27 mouse cellular contexts compared by ENCODE assay signal in the genomic region with DNA sequence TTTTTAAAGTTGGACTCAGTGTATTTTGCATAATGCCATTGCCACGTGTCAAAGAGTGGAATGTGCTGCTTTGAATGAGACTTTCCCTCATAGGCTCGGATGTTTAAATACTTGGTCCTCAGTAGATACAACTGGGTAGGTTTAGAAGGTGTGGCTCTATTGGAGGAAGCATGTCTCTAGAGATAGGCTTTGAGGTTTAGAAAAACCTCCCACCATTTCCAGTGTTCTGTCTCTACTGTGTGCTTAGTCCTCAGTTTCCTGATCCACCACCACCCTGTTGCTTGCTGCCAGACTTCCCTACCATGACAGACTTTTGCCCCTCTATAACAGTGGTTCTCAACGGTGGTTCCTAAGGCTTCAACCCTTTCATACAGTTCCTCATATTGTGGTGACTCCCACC. TPM values are rescaled to one million over a fixed set of nuclear protein-coding genes. Genes with fewer than 3 reads are reported as not detected.
DNase-seq lines count a peak whose midpoint lies in the region; ATAC-seq and TF ChIP-seq lines count a peak whose summit lies in the region.
"Had no signal": no experiment of that assay in that cellular context is flagged by ENCODE, and none has a peak within 500 bp of the region (broad histone marks: within the 10 kb centered on the region; RNA-seq: fewer than 3 reads in every experiment).

No protein-coding gene starts in this region.

- ATAC-seq in activated CD4-positive, CD25-positive, alpha-beta regulatory T cell, adult 4 months = peak; percentile 57
- ATAC-seq in inflammation-experienced regulatory T-cells, adult 6 months = peak; percentile 58
- ATAC-seq in intestine, embryonic 16.5 days = no peak
- ATAC-seq in hindbrain, embryonic 12.5 days (ENCODE audit: low FRiP score) = no peak
- ATAC-seq: forebrain, embryonic 15.5 days; midbrain, embryonic 16.5 days had no signal

- no peaks in the 10 kb centered on the region for H3K9me3 ChIP-seq in intestine, embryonic 16.5 days (ENCODE audit: control insufficient read depth, low read length)
- no peaks in the 10 kb centered on the region for H3K9me3 ChIP-seq in hindbrain, embryonic 12.5 days (replicated peaks)
- H3K9me3 ChIP-seq: embryonic facial prominence, embryonic 10.5 days; forebrain, embryonic 15.5 days; hindbrain, embryonic 13.5 days; limb, embryonic 10.5 days had no signal

- DNase-seq in spleen, adult 2 months (ENCODE audit: low read depth in 1 of 2, low spot score in 2 of 2) = no peak
- DNase-seq in spleen, postnatal 4 days (ENCODE audit: low spot score in 2 of 2) = no peak
- DNase-seq in naive thymus-derived CD4-positive, alpha-beta T cell, adult 2 months (ENCODE audit: low read depth) = peak; percentile 50
- no peak for DNase-seq in Muller cell, postnatal 12 days (ENCODE audit: inconsistent ontology term)
- DNase-seq: adrenal gland, adult 8-10 months; B cell, adult 2 months; cerebellum, adult 9-10 months; gastrocnemius, postnatal 10 days; heart, postnatal 14 days; kidney, adult 9 months; kidney, postnatal 25 days; layer of hippocampus, adult 9-11 months; thymus, adult 2 months had no signal

- no peak overlapping the region for H3K4me3 ChIP-seq in spleen, adult 2 months (ENCODE audit: extremely low read depth, insufficient read depth, insufficient read length)
- no peak overlapping the region for H3K4me3 ChIP-seq in intestine, embryonic 16.5 days (ENCODE audit: low read length)
- H3K4me3 ChIP-seq in hindbrain, embryonic 12.5 days = no peak overlapping the region
- H3K4me3 ChIP-seq: embryonic facial prominence, embryonic 10.5 days; forebrain, embryonic 15.5 days; heart, embryonic 12.5 days; hindbrain, embryonic 13.5 days; left cerebral cortex, adult 2 months; limb, embryonic 10.5 days; myocyte had no signal

- peak overlapping the region; percentile 11; the same call in 1 of the 2 replicates for H3K27ac ChIP-seq in spleen, adult 2 months (ENCODE audit: insufficient read depth, low read length)
- no peak overlapping the region for H3K27ac ChIP-seq in intestine, embryonic 16.5 days (ENCODE audit: low read length)
- H3K27ac ChIP-seq in hindbrain, embryonic 12.5 days = no peak overlapping the region
- H3K27ac ChIP-seq: embryonic facial prominence, embryonic 10.5 days; forebrain, embryonic 15.5 days; hindbrain, embryonic 13.5 days; left cerebral cortex, adult 2 months; limb, embryonic 10.5 days; stomach, postnatal 0 days had no signal

- no peak for TF ChIP-seq CTCF in spleen, adult 2 months (IDR thresholded peaks at IDR 0.05; ENCODE audit: extremely low read depth, insufficient read depth, insufficient read length, insufficient replicate concordance)

- no peak overlapping the region for H3K4me2 ChIP-seq in intestine, embryonic 16.5 days (ENCODE audit: low read depth, low read length)
- no peak overlapping the region for H3K4me2 ChIP-seq in hindbrain, embryonic 12.5 days (replicated peaks)
- H3K4me2 ChIP-seq: forebrain, embryonic 15.5 days; heart, embryonic 12.5 days; hindbrain, embryonic 13.5 days; lung, embryonic 14.5 days had no signal

- 12% methylated on average over 3 of the region's 3 CpGs for WGBS in spleen, adult 2 months
- 69% methylated on average over 3 of the region's 3 CpGs for WGBS in intestine, embryonic 16.5 days
- 74% methylated on average over 3 of the region's 3 CpGs for WGBS in hindbrain, embryonic 12.5 days

- no peak overlapping the region for H3K9ac ChIP-seq in intestine, embryonic 16.5 days (ENCODE audit: low read depth, low read length)
- no peak overlapping the region for H3K9ac ChIP-seq in hindbrain, embryonic 12.5 days
- H3K9ac ChIP-seq: forebrain, embryonic 15.5 days; heart, embryonic 12.5 days; hindbrain, embryonic 13.5 days; lung, embryonic 14.5 days had no signal

- no peak for TF ChIP-seq POLR2A in spleen, adult 2 months (IDR thresholded peaks at IDR 0.05; ENCODE audit: low read depth, low read length)

- no peaks in the 10 kb centered on the region for H3K36me3 ChIP-seq in spleen, adult 2 months (ENCODE audit: control insufficient read depth, insufficient read depth, low read length)
- H3K36me3 ChIP-seq in intestine, embryonic 16.5 days (ENCODE audit: control insufficient read depth, insufficient read depth, low read length) = no peaks in the 10 kb centered on the region
- no peaks in the 10 kb centered on the region for H3K36me3 ChIP-seq in hindbrain, embryonic 12.5 days
- H3K36me3 ChIP-seq: embryonic facial prominence, embryonic 10.5 days; forebrain, embryonic 15.5 days; heart, embryonic 12.5 days; hindbrain, embryonic 13.5 days; limb, embryonic 10.5 days had no signal

- peaks cover 3% of the 10 kb centered on the region; the same call in 1 of the 2 replicates for H3K4me1 ChIP-seq in spleen, adult 2 months (ENCODE audit: control insufficient read depth, insufficient read depth, insufficient read length)
- no peaks in the 10 kb centered on the region for H3K4me1 ChIP-seq in intestine, embryonic 16.5 days (ENCODE audit: control insufficient read depth, insufficient read depth, low read length)
- no peaks in the 10 kb centered on the region for H3K4me1 ChIP-seq in hindbrain, embryonic 12.5 days
- H3K4me1 ChIP-seq: forebrain, embryonic 15.5 days; heart, embryonic 12.5 days; hindbrain, embryonic 13.5 days had no signal

- no peaks in the 10 kb centered on the region for H3K27me3 ChIP-seq in spleen, adult 2 months (ENCODE audit: control insufficient read depth, insufficient read depth, low read length)
- no peaks in the 10 kb centered on the region for H3K27me3 ChIP-seq in intestine, embryonic 16.5 days (replicated peaks; ENCODE audit: control insufficient read depth, insufficient read depth, low read length)
- no peaks in the 10 kb centered on the region for H3K27me3 ChIP-seq in hindbrain, embryonic 12.5 days
- H3K27me3 ChIP-seq: forebrain, embryonic 15.5 days; hindbrain, embryonic 13.5 days had no signal

RNA-seq across cellular contexts. Expression of a gene that starts 37.0 kb away (rescaled TPM):
- 26.5 and 34.7 TPM in 2 replicates for polyA plus RNA-seq in spleen, adult 2 months (2012; rRNA removed)
- polyA plus RNA-seq in activated CD4-positive, CD25-positive, alpha-beta regulatory T cell, adult 4 months (2017; shearing (Covaris generic)) = 10 to 100 TPM; 25.2 to 29.1 TPM
- 10 to 100 TPM; 20.5 to 31.8 (median 22.9) TPM for polyA plus RNA-seq in inflammation-experienced regulatory T-cells, adult 6 months (2017; shearing (Covaris generic))
- polyA plus RNA-seq in intestine, embryonic 16.5 days (2015; fragmentation: Nextera tagmentation; extraction: Ambion mirVana) = 30.0 and 32.1 TPM in 2 replicates
- polyA plus RNA-seq in hindbrain, embryonic 12.5 days (2016; fragmentation: Nextera tagmentation; extraction: Ambion mirVana) = 37.6 and 39.5 TPM in 2 replicates

RNA-seq across cellular contexts. Expression of a gene that starts 37.1 kb away (rescaled TPM):
- polyA plus RNA-seq in spleen, adult 2 months (2012; rRNA removed) = 15.0 and 16.6 TPM in 2 replicates
- polyA plus RNA-seq in activated CD4-positive, CD25-positive, alpha-beta regulatory T cell, adult 4 months (2017; shearing (Covaris generic)) = 100 to 1,000 TPM; 137 to 142 TPM
- 100 to 1,000 TPM; 131 to 144 (median 138) TPM for polyA plus RNA-seq in inflammation-experienced regulatory T-cells, adult 6 months (2017; shearing (Covaris generic))
- 104 and 110 TPM in 2 replicates for polyA plus RNA-seq in intestine, embryonic 16.5 days (2015; fragmentation: Nextera tagmentation; extraction: Ambion mirVana)
- 100 and 101 TPM in 2 replicates for polyA plus RNA-seq in hindbrain, embryonic 12.5 days (2016; fragmentation: Nextera tagmentation; extraction: Ambion mirVana)

RNA-seq across cellular contexts. Expression of a gene that starts 51.8 kb away (rescaled TPM):
- 47.9 and 50.0 TPM in 2 replicates for polyA plus RNA-seq in spleen, adult 2 months (2012; rRNA removed)
- 100 to 1,000 TPM; 228 to 261 TPM for polyA plus RNA-seq in activated CD4-positive, CD25-positive, alpha-beta regulatory T cell, adult 4 months (2017; shearing (Covaris generic))
- 100 to 1,000 TPM; 140 to 206 (median 176) TPM for polyA plus RNA-seq in inflammation-experienced regulatory T-cells, adult 6 months (2017; shearing (Covaris generic))
- polyA plus RNA-seq in intestine, embryonic 16.5 days (2015; fragmentation: Nextera tagmentation; extraction: Ambion mirVana) = 97.9 and 108 TPM in 2 replicates
- polyA plus RNA-seq in hindbrain, embryonic 12.5 days (2016; fragmentation: Nextera tagmentation; extraction: Ambion mirVana) = 81.3 and 85.6 TPM in 2 replicates

Comparison
In these comparisons a context has a peak if more than half of its experiments do, and no peak if none do; other contexts are left out.
1. ATAC-seq: peak in activated CD4-positive, CD25-positive, alpha-beta regulatory T cell, adult 4 months (single experiment) and inflammation-experienced regulatory T-cells, adult 6 months (single experiment); none in intestine, embryonic 16.5 days (single experiment) and hindbrain, embryonic 12.5 days (single experiment).